Mouse (Mus musculus) megakaryocyte progenitor cell, adult 5-6 weeks (primary cell): ENCODE measurements at regions not wholly inside any gene's neighbourhood (a gene's known extent, or its start where the extent isn't known, plus 50 kb on each side); places are given as distances from the start of the nearest gene placed in this dataset.

Experiments used
- ATAC-seq: replicated peaks from 2 replicates; pipeline ENCODE4 v1.8.0; 2016; ENCODE audit warnings: mild to moderate bottlenecking, moderate TSS enrichment, inconsistent platforms; ENCODE audit not compliant: poor library complexity

GRCm38 (mm10) chr9:46392641-46393321 is 73.0 kb upstream of the 4931429L15Rik start:
- ATAC-seq = peak; percentile 65

GRCm38 (mm10) chr9:46389741-46390140 is 70.0 kb upstream of the 4931429L15Rik start:
- no peak for ATAC-seq

GRCm38 (mm10) chr9:46388677-46389676 is 69.2 kb upstream of the 4931429L15Rik start:
- peak; percentile 37; the same call in 1 of the 2 replicates for ATAC-seq

GRCm38 (mm10) chr9:46386333-46386732 is 66.5 kb upstream of the 4931429L15Rik start:
- ATAC-seq = 0 out of 2 replicates have a peak, but pooled peaks have one; percentile 34

- no peak for ATAC-seq
These were observed 61.6 kb upstream of the 4931429L15Rik start for GRCm38 (mm10) chr9:46381342-46381741.

- ATAC-seq = no peak
These were observed 59.7 kb upstream of the 4931429L15Rik start for GRCm38 (mm10) chr9:46379453-46379852.

- no peak for ATAC-seq
These were observed 58.6 kb upstream of the 4931429L15Rik start for GRCm38 (mm10) chr9:46378339-46378738.
